Mouse (Mus musculus): ENCODE data around the gene Cryaa. TPM values are rescaled to one million over a fixed set of nuclear protein-coding genes. Genes with fewer than 3 reads are reported as not detected.

Cryaa gene
- total and polyA plus RNA-seq, 3 experiments: not detected

DNA sequence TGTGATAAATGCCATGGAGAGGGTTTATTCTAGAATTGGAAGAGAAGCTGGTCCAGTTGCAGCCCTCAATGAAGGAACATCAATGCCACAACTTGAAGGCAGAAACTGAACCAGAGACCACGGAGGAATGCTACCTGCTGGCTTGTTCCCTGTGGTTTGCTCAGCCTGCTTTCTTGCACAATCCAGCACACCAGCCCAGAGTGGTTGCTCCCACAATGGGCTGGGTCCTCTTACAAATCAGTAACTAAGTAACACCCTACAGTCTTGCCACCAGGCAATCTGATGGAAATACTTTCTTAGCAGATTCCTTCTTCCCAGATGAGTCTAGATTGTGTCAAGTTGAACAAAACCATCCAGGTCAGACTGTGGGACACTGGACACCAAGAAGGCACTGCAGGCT, 12.0 kb downstream of the Cryaa start (continued):
- no peak for TF ChIP-seq USF2 (IDR thresholded peaks at IDR 0.05; ENCODE audit: borderline replicate concordance in 1 of 2, insufficient read depth in 1 of 2, low read depth in 1 of 2, low read length in 2 of 2)

DNA sequence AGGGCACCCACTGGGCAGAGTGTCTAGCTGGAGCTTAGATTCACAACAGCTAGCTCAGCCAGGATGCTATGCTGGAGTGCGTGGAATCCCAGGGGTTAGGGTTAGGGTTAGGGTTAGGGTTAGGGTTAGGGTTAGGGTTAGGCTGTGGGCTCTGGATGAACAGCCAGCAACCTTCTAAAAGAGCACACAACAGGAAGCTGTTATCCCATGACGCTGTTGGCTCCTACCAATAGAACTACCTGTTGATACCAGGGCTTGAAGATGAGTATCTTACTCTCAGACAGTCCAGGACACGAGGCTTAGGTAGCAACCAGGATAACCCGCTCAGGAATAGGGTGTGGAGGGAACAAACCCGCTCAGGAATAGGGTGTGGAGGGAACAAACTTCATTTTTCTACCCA, 15.3 kb downstream of the Cryaa start:
- Histone ChIP-seq H3K79me2 (ENCODE audit: control insufficient read depth, insufficient read depth, low read length, poor library complexity) (no peaks in the 10 kb centered on the region), H3K36me3 (ENCODE audit: control insufficient read depth in 1 of 2, insufficient read depth in 2 of 2, low read length in 2 of 2) (no peaks in the 10 kb centered on the region), H3K9ac (ENCODE audit: control insufficient read depth, low read depth, low read length, poor library complexity, severe bottlenecking) (no peak overlapping the region), H3K27ac (ENCODE audit: control insufficient read depth, low read depth, low read length) (no peak overlapping the region), H3K4me1 (ENCODE audit: control insufficient read depth in 1 of 2, insufficient read depth in 2 of 2, low read length in 2 of 2) (no peaks in the 10 kb centered on the region), H3K27me3 (ENCODE audit: control insufficient read depth in 1 of 2, insufficient read depth in 2 of 2, low read length in 2 of 2) (peaks cover 0 to 1% of the 10 kb centered on the region in 2 experiments; a peak in 1 of 4 replicates), H3K9me3 (replicated peaks; ENCODE audit: insufficient read depth, low read length) (no peaks in the 10 kb centered on the region), H3K4me3 (ENCODE audit: control insufficient read depth in 1 of 2, insufficient read depth in 1 of 2, low read depth in 2 of 2, low read length in 2 of 2) (no peak overlapping the region)
- TF ChIP-seq ZNF384 (IDR thresholded peaks at IDR 0.05; ENCODE audit: low read depth, low read length) (no peak), CTCF (IDR thresholded peaks at IDR 0.05 in 2 of 3, conservative IDR thresholded peaks at IDR 0.05 in 1 of 3; ENCODE audit: control insufficient read depth in 1 of 3, insufficient read depth in 1 of 3, low read depth in 2 of 3, low read length in 3 of 3, poor library complexity in 1 of 3, severe bottlenecking in 1 of 3) (no peak), EP300 (IDR thresholded peaks at IDR 0.05; ENCODE audit: low read depth in 1 of 2, low read length in 2 of 2) (no peak), POLR2A (IDR thresholded peaks at IDR 0.05; ENCODE audit: control insufficient read depth in 1 of 2, insufficient read depth in 1 of 2, low read depth in 1 of 2, low read length in 2 of 2, poor library complexity in 1 of 2) (no peak), MAFK (IDR thresholded peaks at IDR 0.05; ENCODE audit: borderline replicate concordance, low read depth, low read length) (no peak)
- DNase-seq (ENCODE audit: low read depth, low spot score): peak; percentile 20

DNA sequence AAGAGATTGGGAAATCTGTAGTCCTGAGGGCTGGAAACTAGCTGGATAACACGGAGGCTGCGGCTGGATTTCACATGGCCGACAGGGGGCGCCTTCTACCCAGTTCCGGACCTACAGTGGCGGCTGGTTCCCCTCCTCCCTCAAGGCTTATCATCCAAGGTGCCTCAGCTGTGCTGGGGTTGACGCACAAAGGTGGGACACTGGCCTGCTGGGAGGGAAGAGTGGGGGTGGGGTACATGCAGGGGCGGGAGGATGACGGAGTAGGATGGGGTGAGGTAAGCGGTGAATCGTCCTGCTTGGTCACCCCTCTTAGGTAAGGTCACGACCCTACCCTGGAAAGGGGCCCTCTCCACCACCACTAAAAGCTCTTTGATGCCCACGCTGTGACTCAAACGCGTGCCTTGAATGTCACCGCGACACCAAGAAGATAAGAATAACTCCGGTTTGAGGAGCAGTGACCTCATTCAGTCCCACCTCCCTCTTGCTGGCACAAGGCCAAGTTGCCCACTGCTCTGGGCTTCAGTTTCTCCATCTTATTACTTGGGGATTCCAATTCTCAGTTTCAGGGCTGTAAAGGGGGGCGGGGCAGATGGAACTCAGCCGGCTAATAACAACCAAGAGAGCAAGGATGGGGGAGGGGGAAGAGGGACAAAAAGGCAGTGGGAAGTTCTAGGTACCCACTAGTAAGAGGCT, 15.9 kb downstream of the Cryaa start:
- Histone ChIP-seq H3K79me2 (ENCODE audit: control insufficient read depth, insufficient read depth, low read length, poor library complexity) (no peaks in the 10 kb centered on the region), H3K27me3 (ENCODE audit: control insufficient read depth in 1 of 2, insufficient read depth in 2 of 2, low read length in 2 of 2) (peaks cover 0 to 1% of the 10 kb centered on the region in 2 experiments; a peak in 1 of 4 replicates), H3K9me3 (replicated peaks; ENCODE audit: insufficient read depth, low read length) (no peaks in the 10 kb centered on the region), H3K36me3 (ENCODE audit: control insufficient read depth in 1 of 2, insufficient read depth in 2 of 2, low read length in 2 of 2) (no peaks in the 10 kb centered on the region), H3K9ac (ENCODE audit: control insufficient read depth, low read depth, low read length, poor library complexity, severe bottlenecking) (no peak overlapping the region), H3K4me3 (ENCODE audit: control insufficient read depth in 1 of 2, insufficient read depth in 1 of 2, low read depth in 2 of 2, low read length in 2 of 2) (no peak overlapping the region), H3K4me1 (ENCODE audit: control insufficient read depth in 1 of 2, insufficient read depth in 2 of 2, low read length in 2 of 2) (no peaks in the 10 kb centered on the region), H3K27ac (ENCODE audit: control insufficient read depth, low read depth, low read length) (no peak overlapping the region)
- DNase-seq (ENCODE audit: low read depth, low spot score): peak; percentile 71
- TF ChIP-seq MEF2A (IDR thresholded peaks at IDR 0.05; ENCODE audit: extremely low read depth, insufficient replicate concordance, low read depth, low read length, poor library complexity, severe bottlenecking): no peak
- no peak for TF ChIP-seq SIN3A (IDR thresholded peaks at IDR 0.05; ENCODE audit: low read length)
- TF ChIP-seq MAFK (IDR thresholded peaks at IDR 0.05; ENCODE audit: borderline replicate concordance, low read depth, low read length): no peak
- TF ChIP-seq CHD2 (IDR thresholded peaks at IDR 0.05; ENCODE audit: low read length): no peak
- no peak for TF ChIP-seq MXI1 (IDR thresholded peaks at IDR 0.05; ENCODE audit: low read depth, low read length)
- TF ChIP-seq ELF1 (IDR thresholded peaks at IDR 0.05; ENCODE audit: low read depth, low read length): no peak
- TF ChIP-seq MAX (IDR thresholded peaks at IDR 0.05; ENCODE audit: low read length): no peak
- TF ChIP-seq JUND (IDR thresholded peaks at IDR 0.05; ENCODE audit: low read depth, low read length): no peak
- TF ChIP-seq POLR2AphosphoS5 (IDR thresholded peaks at IDR 0.05; ENCODE audit: borderline replicate concordance, low read depth, low read length): no peak
- TF ChIP-seq NRF1 (IDR thresholded peaks at IDR 0.05; ENCODE audit: insufficient read depth, low read depth, low read length, poor library complexity, severe bottlenecking): no peak
- TF ChIP-seq ETS1 (IDR thresholded peaks at IDR 0.05; ENCODE audit: low read depth, low read length): peak; percentile 69
- TF ChIP-seq MYC (IDR thresholded peaks at IDR 0.05; ENCODE audit: low read depth, low read length): no peak
- no peak for TF ChIP-seq RCOR1 (IDR thresholded peaks at IDR 0.05; ENCODE audit: low read depth, low read length)
- TF ChIP-seq POLR2AphosphoS2 (IDR thresholded peaks at IDR 0.05; ENCODE audit: low read length): no peak
- peak; percentile 65 for TF ChIP-seq RAD21 (IDR thresholded peaks at IDR 0.05; ENCODE audit: low read depth, low read length)
- TF ChIP-seq SMC3 (IDR thresholded peaks at IDR 0.05; ENCODE audit: low read depth, low read length): peak; percentile 72
- TF ChIP-seq TAL1 (IDR thresholded peaks at IDR 0.05; ENCODE audit: low read length): no peak
- TF ChIP-seq KAT2A (conservative IDR thresholded peaks at IDR 0.05; ENCODE audit: low read depth, low read length): no peak
- no peak for TF ChIP-seq HCFC1 (IDR thresholded peaks at IDR 0.05; ENCODE audit: low read depth, low read length)
- TF ChIP-seq USF1 (IDR thresholded peaks at IDR 0.05; ENCODE audit: low read depth, low read length): no peak
- no peak for TF ChIP-seq ZMIZ1 (IDR thresholded peaks at IDR 0.05; ENCODE audit: low read depth, low read length)
- TF ChIP-seq MYB (IDR thresholded peaks at IDR 0.05; ENCODE audit: low read depth, low read length): no peak
- TF ChIP-seq GATA1 (IDR thresholded peaks at IDR 0.05; ENCODE audit: low read depth, low read length): no peak
- TF ChIP-seq ZNF384 (IDR thresholded peaks at IDR 0.05; ENCODE audit: low read depth, low read length): no peak
- TF ChIP-seq NELFE (IDR thresholded peaks at IDR 0.05; ENCODE audit: low read depth, low read length): no peak
